Mouse (Mus musculus) forebrain, embryonic 14.5 days (tissue): Measurements from ENCODE around the gene Prdm2. TPM values are rescaled to one million over a fixed set of nuclear protein-coding genes. Genes with fewer than 3 reads are reported as not detected.

Experiments
- ATAC-seq: fragments of 200-750 bp; cut with Nextera tagmentation; 2 replicates; pipeline ENCODE4 v1.8.0; 2017; ENCODE audit warnings: mild to moderate bottlenecking, moderate library complexity
- DNase-seq: peaks from one replicate; pipeline ENCODE4 v3.0.0-alpha.2; 2015; ENCODE audit warnings: low spot score
- H3K27ac ChIP-seq: fragments of 300-500 bp; sonication (generic); 2 replicates; pipeline ENCODE4 v1.5.1; 2014; ENCODE audit warnings: low read depth, mild to moderate bottlenecking, control low read depth, low read length, moderate library complexity
- H3K27me3 ChIP-seq: fragments of 300-500 bp; sonication (generic); replicated peaks from 2 replicates; pipeline ENCODE4 v1.6.1; 2014; ENCODE audit warnings: low read length, control low read depth, mixed read lengths; ENCODE audit not compliant: control insufficient read depth, insufficient read depth
- H3K36me3 ChIP-seq: fragments of 300-500 bp; sonication (generic); 2 replicates; pipeline ENCODE4 v1.6.1; 2014; ENCODE audit warnings: low read length, control low read depth; ENCODE audit not compliant: control insufficient read depth, insufficient read depth
- H3K4me1 ChIP-seq: fragments of 300-500 bp; sonication (generic); 2 replicates; pipeline ENCODE4 v1.6.1; 2014; ENCODE audit warnings: antibody characterized with exemption, low read length, control low read depth; ENCODE audit not compliant: control insufficient read depth, insufficient read depth
- H3K4me2 ChIP-seq: fragments of 300-500 bp; sonication (generic); 2 replicates; pipeline ENCODE4 v1.6.1; 2014; ENCODE audit warnings: mild to moderate bottlenecking, control low read depth, low read length
- H3K4me3 ChIP-seq: fragments of 300-500 bp; sonication (generic); 2 replicates; pipeline ENCODE4 v1.5.1; 2014; ENCODE audit warnings: low read depth, low read length, control low read depth
- H3K9ac ChIP-seq: fragments of 300-500 bp; sonication (generic); 2 replicates; pipeline ENCODE4 v1.6.1; 2014; ENCODE audit warnings: mild to moderate bottlenecking, low read length, control low read depth, moderate library complexity
- H3K9me3 ChIP-seq: fragments of 300-500 bp; sonication (generic); replicated peaks from 2 replicates; pipeline ENCODE4 v1.6.1; 2016; ENCODE audit warnings: low read length, control low read depth, mixed read lengths; ENCODE audit not compliant: control insufficient read depth
- WGBS: fragments of 180-500 bp; shearing (Covaris S2); extraction: QIAGEN DNeasy Blood & Tissue Kit; methylation state at CpG from one replicate; pipeline ENCODE4 v1.1.7; 2014; 5-methylcytosine and 5-hydroxymethylcytosine counted together
- polyA plus RNA-seq: library from polyadenylated mRNA; unstranded; fragments of >200 nt; fragmentation: Nextera tagmentation; extraction: Ambion mirVana; gene quantifications from 2 replicates; pipeline ENCODE4 v1.2.1, GENCODE M21; 2014

The Prdm2 gene
- polyA plus RNA-seq, 1 experiment from 2014 or later = 13.1 TPM

GRCm38 (mm10) chr4:143154571-143154970, 58.2 kb downstream of the Prdm2 start:
- H3K27ac ChIP-seq = no peak overlapping the region
- H3K27me3 ChIP-seq = no peaks in the 10 kb centered on the region
- H3K9ac ChIP-seq = no peak overlapping the region
- H3K4me1 ChIP-seq = peaks cover 5% of the 10 kb centered on the region
- DNase-seq (no peak), ATAC-seq (no peak)
- no peak overlapping the region for H3K4me3 ChIP-seq
- no peaks in the 10 kb centered on the region for H3K9me3 ChIP-seq
- H3K4me2 ChIP-seq = no peak overlapping the region
- peaks cover 6% of the 10 kb centered on the region; the same call in 1 of the 2 replicates for H3K36me3 ChIP-seq
- 83% methylated on average over 6 of the region's 6 CpGs for WGBS

- WGBS = 94% methylated on average over 5 of the region's 5 CpGs
- Histone ChIP-seq H3K4me2 (no peak overlapping the region), H3K27ac (no peak overlapping the region), H3K4me1 (no peaks in the 10 kb centered on the region; the same call in 1 of the 2 replicates), H3K27me3 (no peaks in the 10 kb centered on the region), H3K36me3 (no peaks in the 10 kb centered on the region), H3K9me3 (no peaks in the 10 kb centered on the region), H3K9ac (no peak overlapping the region), H3K4me3 (no peak overlapping the region)
- ATAC-seq = no peak
- no peak for DNase-seq
Measured at GRCm38 (mm10) chr4:143152634-143153033, 60.2 kb downstream of the Prdm2 start.

- no peak overlapping the region for H3K4me3 ChIP-seq
- no peak overlapping the region for H3K9ac ChIP-seq
- no peaks in the 10 kb centered on the region for H3K4me1 ChIP-seq
- H3K36me3 ChIP-seq = no peaks in the 10 kb centered on the region
- no peak for DNase-seq
- no peak overlapping the region for H3K4me2 ChIP-seq
- no peak overlapping the region for H3K27ac ChIP-seq
- H3K9me3 ChIP-seq = no peaks in the 10 kb centered on the region
- no peaks in the 10 kb centered on the region for H3K27me3 ChIP-seq
- WGBS = 82% methylated on average over 1 of the region's 1 CpGs
- ATAC-seq = no peak
Measured at GRCm38 (mm10) chr4:143151267-143151666, 61.5 kb downstream of the Prdm2 start.

GRCm38 (mm10) chr4:143147666-143148065, 65.1 kb downstream of the Prdm2 start:
- H3K4me1 ChIP-seq = peaks cover 3% of the 10 kb centered on the region; the same call in 1 of the 2 replicates
- H3K9ac ChIP-seq = no peak overlapping the region
- H3K4me2 ChIP-seq = no peak overlapping the region
- no peaks in the 10 kb centered on the region for H3K36me3 ChIP-seq
- H3K9me3 ChIP-seq = no peaks in the 10 kb centered on the region
- H3K27me3 ChIP-seq = no peaks in the 10 kb centered on the region
- H3K4me3 ChIP-seq = no peak overlapping the region
- ATAC-seq = no peak
- DNase-seq = no peak
- WGBS = 95% methylated on average over 3 of the region's 3 CpGs
- no peak overlapping the region for H3K27ac ChIP-seq

GRCm38 (mm10) chr4:143143615-143144014, 69.2 kb downstream of the Prdm2 start:
- peaks cover 25% of the 10 kb centered on the region for H3K36me3 ChIP-seq
- 65% methylated on average over 7 of the region's 7 CpGs for WGBS
- DNase-seq = no peak
- no peaks in the 10 kb centered on the region for H3K9me3 ChIP-seq
- ATAC-seq = no peak
- H3K4me2 ChIP-seq = no peak overlapping the region
- H3K9ac ChIP-seq = no peak overlapping the region
- H3K4me3 ChIP-seq = no peak overlapping the region
- peaks cover 3% of the 10 kb centered on the region; the same call in 1 of the 2 replicates for H3K4me1 ChIP-seq
- no peaks in the 10 kb centered on the region for H3K27me3 ChIP-seq
- no peak overlapping the region for H3K27ac ChIP-seq

GRCm38 (mm10) chr4:143141645-143142259, 71.0 kb downstream of the Prdm2 start:
- WGBS = 91% methylated on average over 12 of the region's 12 CpGs
- Histone ChIP-seq H3K9ac (no peak overlapping the region), H3K4me1 (peaks cover 3% of the 10 kb centered on the region; the same call in 1 of the 2 replicates), H3K36me3 (peaks cover 29% of the 10 kb centered on the region), H3K27me3 (no peaks in the 10 kb centered on the region), H3K9me3 (no peaks in the 10 kb centered on the region), H3K27ac (no peak overlapping the region), H3K4me2 (no peak overlapping the region), H3K4me3 (no peak overlapping the region)
- ATAC-seq (no peak), DNase-seq (no peak)

GRCm38 (mm10) chr4:143140940-143141339, 71.9 kb downstream of the Prdm2 start:
- whole genome bisulfite sequencing = 97% methylated on average over 3 of the region's 3 CpGs
- DNase-seq (no peak), ATAC-seq (no peak)
- H3K36me3 ChIP-seq = peaks cover 36% of the 10 kb centered on the region
- H3K4me3 ChIP-seq = no peak overlapping the region
- no peaks in the 10 kb centered on the region for H3K9me3 ChIP-seq
- no peak overlapping the region for H3K9ac ChIP-seq
- H3K27ac ChIP-seq = no peak overlapping the region
- H3K4me2 ChIP-seq = no peak overlapping the region
- H3K27me3 ChIP-seq = no peaks in the 10 kb centered on the region
- H3K4me1 ChIP-seq = peaks cover 3% of the 10 kb centered on the region; the same call in 1 of the 2 replicates

GRCm38 (mm10) chr4:143132433-143132832, 80.4 kb downstream of the Prdm2 start:
- WGBS = 97% methylated on average over 7 of the region's 7 CpGs
- Histone ChIP-seq H3K36me3 (peaks cover 87% of the 10 kb centered on the region), H3K27ac (no peak overlapping the region), H3K9me3 (no peaks in the 10 kb centered on the region), H3K9ac (no peak overlapping the region), H3K4me1 (no peaks in the 10 kb centered on the region), H3K4me3 (no peak overlapping the region), H3K27me3 (no peaks in the 10 kb centered on the region), H3K4me2 (no peak overlapping the region)
- DNase-seq (no peak), ATAC-seq (no peak)

- no peak for DNase-seq
- Histone ChIP-seq H3K4me1 (no peaks in the 10 kb centered on the region), H3K4me2 (no peak overlapping the region), H3K9ac (no peak overlapping the region), H3K27me3 (no peaks in the 10 kb centered on the region), H3K27ac (no peak overlapping the region), H3K4me3 (no peak overlapping the region), H3K36me3 (peaks cover 76% of the 10 kb centered on the region), H3K9me3 (no peaks in the 10 kb centered on the region)
- 92% methylated on average over 5 of the region's 5 CpGs for WGBS
- no peak for ATAC-seq
Measured at GRCm38 (mm10) chr4:143130441-143130840, 82.4 kb downstream of the Prdm2 start.
